Mouse (Mus musculus) embryonic fibroblast, embryonic 13.5 days (primary cell): ENCODE measurements around the gene Mars2.

Experiments used
- CTCF ChIP-seq: IDR thresholded peaks from 2 replicates; pipeline ENCODE4 v1.5.1; 2011; ENCODE audit warnings: mild to moderate bottlenecking, control low read depth, low read length, moderate library complexity, borderline replicate concordance; ENCODE audit not compliant: insufficient read depth
- POLR2A ChIP-seq: IDR thresholded peaks from 2 replicates; pipeline ENCODE4 v1.6.1; 2011; ENCODE audit warnings: low read depth, mild to moderate bottlenecking, control low read depth, low read length, moderate library complexity

- TF ChIP-seq CTCF (no peak), POLR2A (no peak)
Measured at GRCm38 (mm10) chr1:55265447-55265846, 28.5 kb downstream of the Mars2 start.
